Mouse (Mus musculus): Measurements from ENCODE around the gene Hist1h2ab.
"Not testable (repeated sequence)": the region's sequence is repeated elsewhere in the genome, so short reads cannot be mapped to it uniquely, and the experiment has no call there.

Gene Hist1h2ab

DNA sequence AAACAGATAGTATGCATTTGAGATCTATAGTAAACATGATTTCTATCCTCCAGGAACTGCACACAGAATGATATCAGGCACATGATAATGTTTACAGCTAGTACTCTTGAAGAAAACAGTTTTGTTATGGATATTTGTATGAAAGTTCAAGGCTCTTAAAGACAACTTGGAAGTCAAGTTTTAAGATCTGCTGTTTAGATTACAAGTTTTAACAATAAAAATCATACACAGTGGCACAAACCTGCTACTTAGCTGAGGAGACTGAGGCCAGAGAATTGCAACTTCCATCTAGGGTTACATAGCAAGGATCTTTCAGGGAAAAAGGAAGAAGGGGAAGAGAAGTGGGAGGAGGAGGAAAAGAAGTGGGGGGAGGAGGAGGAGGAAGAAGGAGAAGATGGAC, 4.1 kb downstream of the Hist1h2ab start:
- no peak for DNase-seq

DNA sequence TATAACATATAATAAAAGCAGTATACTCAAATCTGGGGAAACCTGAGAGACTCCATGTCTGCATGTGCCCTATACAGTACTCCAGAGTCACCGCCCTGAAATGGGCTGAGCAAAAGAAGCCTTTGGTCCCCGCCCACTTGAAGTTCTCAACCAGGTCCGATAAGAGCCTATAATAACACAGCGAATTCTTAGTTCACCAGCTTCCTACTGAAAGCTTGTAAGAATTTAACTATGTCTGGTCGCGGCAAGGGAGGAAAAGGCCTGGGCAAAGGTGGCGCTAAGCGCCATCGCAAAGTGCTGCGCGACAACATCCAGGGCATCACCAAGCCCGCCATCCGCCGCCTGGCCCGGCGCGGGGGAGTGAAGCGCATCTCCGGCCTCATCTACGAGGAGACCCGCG, 5.9 kb downstream of the Hist1h2ab start, which contains the start of gene Hist1h4b:
Gene Hist1h4b (plus strand): TSS at position 224 of the 400 bp plus-strand sequence.
- DNase-seq = peak; percentile 85 to 92

DNA sequence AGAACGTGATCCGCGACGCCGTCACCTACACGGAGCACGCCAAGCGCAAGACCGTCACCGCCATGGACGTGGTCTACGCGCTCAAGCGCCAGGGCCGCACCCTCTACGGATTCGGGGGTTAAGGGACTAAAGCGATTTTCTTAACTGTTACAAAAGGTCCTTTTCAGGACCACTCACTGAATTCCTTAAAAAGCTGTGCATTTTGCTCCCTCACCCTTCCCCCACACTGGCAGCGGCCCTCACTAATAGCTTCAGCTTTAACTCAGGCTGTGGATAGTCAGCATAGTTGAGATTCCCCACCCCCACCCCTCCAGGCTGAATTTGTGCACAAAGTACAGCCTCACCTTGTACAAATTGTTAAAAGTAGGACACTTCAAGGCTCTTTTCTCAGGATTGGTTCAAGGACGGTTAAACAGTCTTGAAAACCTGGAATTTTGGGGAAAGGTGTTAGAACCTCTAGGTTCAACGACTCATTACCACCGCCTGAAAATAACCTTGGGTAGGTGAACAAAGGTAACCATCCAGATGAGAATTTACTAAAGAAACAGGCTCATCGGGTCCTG, 6.4 kb downstream of the Hist1h2ab start:
- DNase-seq = no peak

DNA sequence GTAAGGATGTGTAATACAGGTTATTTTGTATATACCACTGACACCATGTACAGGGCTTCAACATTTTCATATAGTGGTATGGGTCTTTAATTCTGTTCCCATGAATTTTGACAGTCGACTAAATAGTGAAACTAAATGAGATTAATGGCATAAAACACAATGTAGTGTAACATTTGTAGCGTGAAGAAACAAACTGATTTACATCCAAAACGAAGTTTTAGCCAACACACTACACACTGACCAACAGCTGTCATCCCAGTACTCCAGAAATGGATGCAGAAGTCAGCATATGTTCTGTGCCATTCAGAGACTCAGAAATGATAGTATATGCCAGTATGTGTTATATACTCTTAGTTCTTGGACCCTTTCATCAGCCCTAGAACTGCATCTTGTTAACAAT, 7.0 kb downstream of the Hist1h2ab start:
- DNase-seq = no peak

GRCm38 (mm10) chr13:23759251-23759771, 8.4 kb downstream of the Hist1h2ab start:
- DNase-seq = no peak

DNA sequence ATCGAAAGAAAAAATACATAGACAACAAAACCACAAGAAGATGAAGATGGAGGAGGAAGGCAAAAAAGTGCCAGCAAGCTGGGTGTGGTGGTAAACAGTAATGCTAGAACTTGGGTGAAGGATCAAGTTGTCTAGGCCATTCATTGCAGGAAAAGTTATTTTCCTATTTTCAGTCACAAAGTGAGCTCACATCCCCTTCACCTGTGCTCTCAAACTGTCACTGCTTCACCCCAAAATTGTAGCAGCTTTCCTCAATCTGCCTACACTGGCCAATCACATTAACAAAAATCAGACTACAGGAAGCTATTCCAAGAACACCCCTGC, 9.0 kb downstream of the Hist1h2ab start:
- no peak for DNase-seq

DNA sequence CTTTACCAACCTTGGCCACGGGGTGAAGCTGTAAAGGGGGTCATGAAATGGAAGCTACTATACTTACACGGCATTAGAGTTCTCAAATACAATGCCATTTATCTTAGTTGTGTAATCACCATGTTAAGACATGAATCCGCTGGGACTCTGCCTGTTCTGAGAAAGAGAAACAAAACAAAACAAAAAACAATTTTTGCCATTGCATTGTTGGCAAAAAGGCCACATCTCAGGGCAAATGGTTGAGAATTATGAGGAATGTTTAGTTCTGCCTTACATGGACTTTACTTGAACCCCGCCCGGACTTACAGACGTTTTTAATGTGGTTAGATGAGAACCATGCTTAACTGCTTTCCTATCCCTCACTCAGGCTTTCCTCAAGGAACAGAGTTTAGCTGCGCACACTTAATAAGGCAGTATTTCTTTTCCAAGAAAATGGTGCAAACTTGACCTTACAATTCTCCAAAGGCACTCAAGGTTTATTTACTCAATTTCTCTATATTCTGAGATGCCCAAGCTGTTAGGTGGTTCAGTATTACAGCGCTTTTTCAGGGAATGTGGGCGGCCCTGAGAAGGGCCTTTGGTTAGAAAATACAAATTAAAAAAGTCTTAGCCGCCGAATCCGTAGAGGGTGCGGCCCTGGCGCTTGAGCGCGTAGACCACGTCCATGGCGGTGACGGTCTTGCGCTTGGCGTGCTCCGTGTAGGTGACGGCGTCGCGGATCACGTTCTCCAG, 9.5 kb downstream of the Hist1h2ab start:
- DNase-seq = no peak

DNA sequence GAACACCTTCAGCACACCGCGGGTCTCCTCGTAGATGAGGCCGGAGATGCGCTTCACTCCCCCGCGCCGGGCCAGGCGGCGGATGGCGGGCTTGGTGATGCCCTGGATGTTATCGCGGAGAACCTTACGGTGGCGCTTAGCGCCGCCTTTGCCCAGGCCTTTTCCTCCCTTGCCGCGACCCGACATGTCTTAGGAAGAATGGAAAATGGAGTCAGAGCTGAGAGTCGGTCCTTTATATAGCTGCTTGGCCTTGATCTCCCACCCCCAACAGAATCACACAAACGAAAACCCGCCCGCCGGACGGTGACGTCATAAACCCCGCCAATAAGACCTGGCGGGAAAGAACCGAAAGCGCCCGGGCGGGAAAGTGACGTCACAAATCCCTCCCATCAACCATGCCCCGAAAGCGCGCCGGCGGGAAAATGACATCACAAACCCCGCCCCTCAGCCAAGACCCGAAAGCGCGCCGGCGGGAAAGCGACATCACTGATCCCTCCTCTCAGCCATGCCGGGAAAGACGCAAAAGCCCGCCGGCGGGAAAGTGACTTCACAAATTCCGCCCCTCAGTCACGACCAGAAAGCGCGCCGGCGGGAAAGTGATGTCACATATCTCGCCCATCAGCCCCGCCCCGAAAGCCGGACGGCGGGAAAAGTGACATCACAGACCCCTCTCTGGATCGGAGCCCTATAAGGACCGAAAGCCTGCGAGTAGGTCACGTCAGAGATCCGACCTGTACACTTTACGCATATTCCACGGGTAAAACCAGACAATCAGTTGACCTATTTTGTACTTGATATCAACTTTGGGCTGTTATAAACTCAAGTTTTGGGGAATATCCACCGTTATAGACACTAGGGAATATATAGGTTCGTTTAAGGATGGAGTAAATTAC, 10.3 kb downstream of the Hist1h2ab start, which contains the start of gene Hist1h4a:
Gene Hist1h4a (minus strand): TSS at position 259 of the 893 bp plus-strand sequence.
- peak; percentile 96 to 98 for DNase-seq

DNA sequence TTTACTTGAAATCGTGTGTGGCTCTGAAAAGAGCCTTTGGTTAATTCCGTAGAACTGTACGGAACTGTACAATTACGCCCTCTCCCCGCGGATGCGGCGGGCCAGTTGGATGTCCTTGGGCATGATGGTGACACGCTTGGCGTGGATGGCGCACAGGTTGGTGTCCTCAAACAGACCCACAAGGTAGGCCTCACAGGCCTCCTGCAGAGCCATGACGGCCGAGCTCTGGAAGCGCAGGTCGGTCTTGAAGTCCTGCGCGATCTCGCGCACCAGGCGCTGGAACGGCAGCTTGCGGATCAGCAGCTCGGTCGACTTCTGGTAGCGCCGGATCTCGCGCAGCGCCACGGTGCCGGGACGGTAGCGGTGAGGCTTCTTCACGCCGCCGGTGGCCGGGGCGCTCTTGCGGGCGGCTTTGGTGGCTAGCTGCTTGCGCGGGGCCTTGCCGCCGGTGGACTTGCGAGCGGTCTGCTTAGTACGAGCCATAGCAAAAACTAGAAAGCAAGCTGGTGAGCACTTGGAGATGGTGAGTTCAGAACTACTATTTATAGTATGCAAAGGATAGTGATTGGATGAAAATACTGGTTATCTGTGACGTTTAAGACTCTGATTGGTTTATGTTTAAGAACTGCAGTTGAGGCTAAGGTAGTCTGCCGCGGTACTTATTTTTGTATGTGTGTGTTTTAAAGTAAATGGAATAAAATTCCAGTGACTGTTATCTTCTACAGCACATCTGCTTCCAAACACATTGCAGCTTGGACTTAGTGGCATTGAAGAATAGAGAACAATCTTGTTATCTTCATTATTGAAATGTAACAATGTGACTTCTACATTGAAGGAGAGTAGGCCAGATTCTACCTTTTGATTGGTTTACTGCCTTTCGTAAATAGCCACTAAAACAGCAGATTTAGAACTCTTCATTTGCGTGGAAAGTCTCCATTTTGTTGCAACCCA, 11.2 kb downstream of the Hist1h2ab start, which contains the start of gene Hist1h3a:
Gene Hist1h3a (minus strand): TSS at position 516 of the 951 bp plus-strand sequence.
- DNase-seq = peak; percentile 34 to 42

GRCm38 (mm10) chr13:23763242-23763585, 12.3 kb downstream of the Hist1h2ab start:
- DNase-seq = no peak

GRCm38 (mm10) chr13:23763586-23764323, 12.8 kb downstream of the Hist1h2ab start, which contains the start of gene Hist1h1a:
TSS of gene Hist1h1a (plus strand) at chr13:23763666.
- DNase-seq = peak; percentile 79 to 82

DNA sequence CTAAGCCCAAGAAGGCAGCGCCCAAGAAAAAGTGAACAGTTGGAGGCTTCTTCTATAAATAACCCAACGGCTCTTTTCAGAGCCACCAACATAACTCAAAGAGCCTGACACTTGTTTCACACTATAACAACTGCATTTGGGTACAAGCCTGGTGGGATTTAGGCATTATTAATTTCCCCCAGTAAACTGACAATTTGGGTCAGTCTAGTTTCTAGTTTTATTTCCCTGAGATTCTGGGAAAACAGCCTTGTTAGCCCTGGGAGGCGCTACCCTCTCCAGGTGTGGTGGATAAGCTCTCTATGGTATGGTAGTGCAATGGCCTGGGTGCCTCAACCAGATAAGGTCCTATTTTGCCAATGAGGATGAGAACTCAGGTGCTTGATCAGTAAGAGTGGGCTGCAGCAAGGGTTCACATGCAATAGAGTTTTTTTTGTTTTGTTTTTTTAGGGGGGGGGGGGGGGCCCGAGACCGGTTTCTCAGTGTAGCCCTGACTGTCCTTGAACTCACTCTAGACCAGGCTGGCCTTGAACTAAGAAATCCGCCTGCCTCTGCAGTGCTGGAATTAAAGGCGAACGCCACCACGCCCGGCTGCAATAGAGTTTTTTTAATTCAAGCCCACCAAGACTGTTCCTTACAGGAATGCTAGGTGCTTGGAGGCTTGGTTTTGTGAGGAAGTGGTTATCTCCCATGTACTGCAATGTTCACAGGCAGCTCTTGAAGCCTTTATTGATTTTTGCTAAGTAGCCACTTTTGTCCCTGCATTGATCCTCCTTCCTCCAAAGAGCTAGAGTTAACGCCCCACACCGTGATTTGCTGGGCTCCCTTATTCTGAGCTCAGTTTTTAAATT, 13.6 kb downstream of the Hist1h2ab start:
- DNase-seq = no peak

DNA sequence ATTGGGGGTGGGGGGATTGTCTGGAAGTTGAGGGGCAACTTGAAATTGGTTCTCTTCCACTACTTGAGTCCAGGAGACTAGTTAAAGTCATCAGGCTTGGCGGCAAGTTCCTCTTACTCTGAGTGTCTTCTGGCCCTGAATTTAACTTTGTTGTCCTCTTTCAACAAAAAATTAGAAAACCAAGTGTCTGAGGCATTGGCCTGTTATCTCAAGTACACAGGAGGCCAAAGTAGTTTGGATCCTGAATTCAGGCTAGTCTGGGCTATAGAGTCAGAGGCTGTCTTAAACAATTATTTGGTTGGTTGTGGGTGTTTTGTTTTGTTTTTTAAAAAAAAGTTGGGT, 14.2 kb downstream of the Hist1h2ab start:
- no peak for DNase-seq

GRCm38 (mm10) chr13:23766772-23767171, 15.8 kb downstream of the Hist1h2ab start:
- no peak for DNase-seq

DNA sequence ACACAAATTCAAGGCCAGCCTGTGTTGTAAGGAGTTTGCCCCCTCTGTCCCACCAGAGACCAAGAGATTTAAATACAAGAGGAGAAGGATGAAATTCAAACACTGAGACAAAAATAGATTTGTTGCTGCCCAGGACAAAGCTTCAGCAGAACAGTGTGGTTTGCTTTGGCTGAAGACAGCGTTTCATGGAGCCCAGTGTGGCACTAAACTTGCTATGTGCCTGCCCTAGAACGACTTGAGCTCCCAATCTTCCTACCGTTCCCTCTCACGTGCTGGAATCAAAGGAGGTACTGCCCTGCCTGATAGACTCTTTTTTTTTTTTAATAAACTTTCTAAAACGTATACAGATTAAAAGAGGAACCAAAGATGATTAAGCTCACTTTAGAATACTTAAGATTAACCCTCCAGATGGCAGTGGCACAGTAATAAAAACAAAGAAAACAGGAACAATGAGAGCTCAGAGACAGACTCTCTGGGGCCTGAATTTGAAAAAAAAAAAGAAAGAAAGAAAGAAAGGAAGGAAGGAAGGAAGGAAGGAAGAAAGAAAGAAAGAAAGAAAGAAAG, 18.0 kb downstream of the Hist1h2ab start:
- DNase-seq = no peak

DNA sequence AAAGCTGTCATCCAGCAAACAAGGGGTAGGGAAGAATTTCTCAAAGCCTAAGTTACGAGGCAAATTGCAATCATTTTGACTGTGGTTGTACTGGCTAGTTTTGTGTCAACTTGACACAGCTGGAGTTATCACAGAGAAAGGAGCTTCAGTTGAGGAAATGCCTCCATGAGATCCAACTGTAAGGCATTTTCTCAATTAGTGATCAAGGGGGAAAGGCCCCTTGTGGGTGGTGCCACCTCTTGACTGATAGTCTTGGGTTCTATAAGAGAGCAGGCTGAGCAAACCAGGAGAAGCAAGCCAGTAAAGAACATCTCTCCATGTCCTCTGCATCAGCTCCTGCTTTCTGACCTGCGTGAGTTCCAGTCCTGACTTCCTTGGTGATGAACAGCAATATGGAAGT, 18.7 kb downstream of the Hist1h2ab start, which contains the start of gene Trim38:
Gene Trim38 (plus strand): TSS at position 301 of the 400 bp plus-strand sequence.
- DNase-seq = not testable (repeated sequence)

GRCm38 (mm10) chr13:23772561-23773313, 21.8 kb downstream of the Hist1h2ab start:
- peak in 1 of 2 experiments; percentile 8 for DNase-seq

DNA sequence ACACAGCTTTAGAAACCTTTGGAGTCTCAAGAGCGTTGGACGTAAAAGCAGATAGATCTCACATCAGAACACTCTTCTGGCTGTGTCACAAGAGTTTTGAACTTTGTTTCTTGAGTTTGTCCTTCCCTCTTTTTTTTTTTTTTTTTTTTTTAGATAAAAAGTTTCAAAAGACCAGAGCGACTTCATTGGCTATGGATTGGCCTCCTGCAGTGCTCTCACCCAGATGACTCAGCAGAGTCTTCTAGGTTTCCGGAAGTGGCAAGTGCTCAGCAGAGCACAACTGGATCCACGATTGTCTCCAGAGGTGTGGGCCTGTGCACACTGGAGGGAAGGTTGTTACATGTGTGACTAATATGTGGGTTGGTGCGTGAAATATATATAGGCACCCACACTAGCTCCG, 27.4 kb downstream of the Hist1h2ab start:
- no peak for DNase-seq

DNA sequence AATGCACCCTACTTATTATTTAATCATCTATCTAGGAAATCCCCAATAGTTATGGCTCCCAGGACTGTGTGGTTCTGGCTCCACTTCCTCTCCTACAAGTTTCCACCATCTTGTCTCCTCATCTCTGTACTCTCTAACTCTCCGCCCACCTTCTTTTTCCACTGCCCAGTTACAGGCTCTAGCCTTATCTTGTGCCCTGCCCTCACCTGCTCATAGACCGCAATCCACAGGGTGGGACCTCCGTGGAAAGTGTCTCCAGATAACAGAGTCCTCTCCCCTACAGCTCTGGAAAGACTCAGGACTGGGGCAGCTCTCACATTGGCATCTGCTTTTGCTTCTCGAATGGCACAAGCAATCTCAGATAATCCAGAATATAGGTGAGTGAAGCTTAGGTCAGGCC, 28.1 kb downstream of the Hist1h2ab start:
- DNase-seq = no peak
